Mouse (Mus musculus) spleen, adult 2 months (tissue): ENCODE measurements around the gene Nedd9.

Source experiments
- CTCF ChIP-seq: fragments of 200-500 bp; IDR thresholded peaks from 2 replicates; pipeline ENCODE4 v1.5.1; 2011; ENCODE audit warnings: mild to moderate bottlenecking, inconsistent platforms; ENCODE audit not compliant: insufficient read depth, insufficient read length, insufficient replicate concordance; ENCODE audit errors: extremely low read depth
- POLR2A ChIP-seq: fragments of 200-500 bp; IDR thresholded peaks from 2 replicates; pipeline ENCODE4 v1.6.1; 2011; ENCODE audit warnings: low read depth, low read length, inconsistent platforms

- no peak for TF ChIP-seq CTCF
- TF ChIP-seq POLR2A: no peak
Observed at GRCm38 (mm10) chr13:41514918-41515317, 27.8 kb upstream of the Nedd9 start.
